Mouse (Mus musculus) limb, embryonic 10.5 days (tissue): Measurements from ENCODE around the gene Taf3. TPM values are rescaled to one million over a fixed set of nuclear protein-coding genes. Genes with fewer than 3 reads are reported as not detected.

Experiments
- DNase-seq: peaks from one replicate; pipeline ENCODE4 v3.0.0-alpha.2; 2017; ENCODE audit warnings: low spot score
- H3K27ac ChIP-seq: fragments of 300-500 bp; sonication (generic); 2 replicates; pipeline ENCODE4 v1.5.1; 2016; ENCODE audit warnings: mild to moderate bottlenecking
- H3K27me3 ChIP-seq: fragments of 300-500 bp; sonication (generic); 2 replicates; pipeline ENCODE4 v1.6.1; 2016; ENCODE audit warnings: low read depth, mild to moderate bottlenecking; ENCODE audit not compliant: poor library complexity, severe bottlenecking
- H3K36me3 ChIP-seq: fragments of 300-500 bp; sonication (generic); 2 replicates; pipeline ENCODE4 v1.6.1; 2016; ENCODE audit warnings: mild to moderate bottlenecking, moderate library complexity
- H3K4me1 ChIP-seq: fragments of 300-500 bp; sonication (generic); 2 replicates; pipeline ENCODE4 v1.6.1; 2016
- H3K4me3 ChIP-seq: fragments of 300-500 bp; sonication (generic); 2 replicates; pipeline ENCODE4 v1.5.1; 2016; ENCODE audit warnings: mild to moderate bottlenecking, moderate library complexity
- H3K9me3 ChIP-seq: fragments of 300-500 bp; sonication (generic); replicated peaks from 2 replicates; pipeline ENCODE4 v1.6.1; 2016; ENCODE audit warnings: mild to moderate bottlenecking
- WGBS: fragments of 180-500 bp; shearing (Covaris S2); methylation state at CpG from one replicate; pipeline ENCODE4 v1.1.7; 2016; 5-methylcytosine and 5-hydroxymethylcytosine counted together
- polyA plus RNA-seq: library from polyadenylated mRNA; unstranded; fragments of >200 nt; fragmentation: Nextera tagmentation; extraction: Ambion mirVana; gene quantifications from 2 replicates; pipeline ENCODE4 v1.2.1, GENCODE M21; 2016

Taf3 gene
- polyA plus RNA-seq, 1 experiment from 2014 or later: 16.3 TPM

DNA sequence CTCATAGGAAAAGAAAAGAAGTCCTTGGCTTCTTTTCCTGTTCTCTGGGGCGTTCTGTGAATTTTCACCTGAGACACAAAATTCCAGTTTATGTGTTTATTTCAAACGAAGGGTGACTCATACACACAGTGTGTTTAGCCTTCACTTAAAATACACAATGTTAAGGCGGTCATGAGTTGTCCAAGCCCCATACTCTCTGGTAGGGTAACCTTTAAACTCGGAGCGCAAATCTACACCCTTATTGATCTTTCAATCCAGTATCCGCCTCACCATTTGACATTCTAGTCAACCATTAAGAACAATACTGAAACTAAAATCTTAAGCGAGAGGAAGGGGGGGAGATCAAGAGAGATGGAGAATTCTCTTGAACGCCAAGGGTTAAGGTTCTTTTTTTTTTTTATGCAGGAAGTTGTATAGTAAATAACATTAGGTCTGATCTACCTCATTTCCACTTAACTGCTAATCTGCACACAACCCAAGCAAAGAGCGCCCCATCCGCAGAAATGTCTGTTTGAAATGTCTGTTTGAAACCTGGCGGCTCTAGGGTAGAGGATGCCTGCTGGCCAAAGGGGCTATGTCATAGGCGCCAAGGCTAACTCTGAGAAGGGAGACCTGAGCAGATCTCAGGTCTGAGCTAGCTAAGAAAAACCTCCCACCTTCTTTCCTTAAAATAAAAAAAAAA lies 172.6 kb downstream of the Taf3 start:
- no peak overlapping the region for H3K4me3 ChIP-seq

DNA sequence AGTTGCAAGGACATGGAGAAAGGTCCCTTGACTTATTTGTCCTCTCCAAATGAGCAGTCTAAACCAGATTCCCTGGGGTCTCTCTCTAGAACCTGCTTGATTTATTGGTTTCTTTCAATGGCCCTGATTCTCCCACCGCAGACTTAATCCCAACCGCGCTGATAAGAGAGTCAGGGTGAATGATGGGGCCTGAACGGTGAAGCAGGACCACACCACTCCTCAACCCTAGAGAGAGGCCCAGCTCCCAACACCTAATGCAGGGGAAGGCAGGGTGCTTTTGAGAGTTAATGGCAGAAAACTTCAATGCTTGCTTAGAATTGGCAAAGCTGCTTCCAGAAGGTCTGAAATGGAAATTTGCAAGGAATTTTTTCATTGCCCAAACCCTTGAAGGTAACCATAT lies 173.2 kb downstream of the Taf3 start:
- H3K4me1 ChIP-seq: peaks cover 49% of the 10 kb centered on the region
- H3K9me3 ChIP-seq: no peaks in the 10 kb centered on the region
- DNase-seq: peak; percentile 40
- peaks cover 89% of the 10 kb centered on the region for H3K27me3 ChIP-seq
- no peaks in the 10 kb centered on the region for H3K36me3 ChIP-seq
- H3K27ac ChIP-seq: no peak overlapping the region
- no peak overlapping the region for H3K4me3 ChIP-seq
- WGBS: 1% methylated on average over 4 of the region's 4 CpGs

More for the DNA sequence above, 172.6 kb downstream of the Taf3 start:
- no peaks in the 10 kb centered on the region for H3K36me3 ChIP-seq
- WGBS: 6% methylated on average over 12 of the region's 12 CpGs
- H3K27ac ChIP-seq: no peak overlapping the region
- H3K9me3 ChIP-seq: no peaks in the 10 kb centered on the region
- peaks cover 55% of the 10 kb centered on the region for H3K4me1 ChIP-seq
- DNase-seq: peak; percentile 41
- peaks cover 89% of the 10 kb centered on the region for H3K27me3 ChIP-seq

DNA sequence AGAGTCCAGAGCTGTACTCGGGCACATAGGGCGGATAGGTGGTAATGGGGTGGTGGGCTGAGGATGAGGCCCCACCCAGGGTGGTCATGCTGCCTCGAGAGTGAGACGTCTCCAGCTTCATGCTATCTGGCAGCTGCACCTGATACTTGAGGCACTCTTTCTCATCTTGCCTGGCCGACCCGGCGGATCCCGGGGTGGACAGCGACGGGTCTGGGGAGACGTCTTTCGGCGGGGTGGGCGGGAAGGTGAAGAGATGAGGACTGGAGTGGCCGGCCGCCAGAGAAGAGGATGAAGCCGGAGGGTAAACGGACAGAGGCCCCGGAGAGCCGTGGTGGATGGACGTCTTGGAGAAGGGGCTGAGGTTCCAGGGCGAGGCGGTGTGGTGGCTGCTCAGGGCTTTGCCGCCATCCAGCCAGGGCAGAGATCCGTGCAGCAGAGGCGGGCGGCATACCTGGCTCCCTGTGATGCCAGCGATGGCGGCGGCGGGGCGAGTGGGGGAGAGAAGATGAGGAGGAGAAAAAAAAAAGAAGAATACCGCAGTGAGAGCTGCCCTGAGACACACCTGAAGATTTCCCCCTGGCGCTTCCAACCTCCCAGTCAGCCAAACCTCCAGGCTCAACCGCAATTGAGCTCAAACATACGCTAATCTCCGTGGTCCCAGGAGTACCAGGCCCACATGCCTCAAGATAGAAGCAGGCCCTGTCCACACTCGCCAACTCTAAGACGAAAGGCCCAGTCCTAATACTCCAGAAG lies 173.8 kb downstream of the Taf3 start:
- WGBS: 6% methylated on average over 39 of the region's 39 CpGs
- Histone ChIP-seq H3K9me3 (no peaks in the 10 kb centered on the region), H3K27ac (no peak overlapping the region), H3K4me1 (peaks cover 49% of the 10 kb centered on the region), H3K36me3 (no peaks in the 10 kb centered on the region), H3K4me3 (peak overlapping the region; percentile 28), H3K27me3 (peaks cover 89% of the 10 kb centered on the region)
- peak; percentile 57 for DNase-seq

DNA sequence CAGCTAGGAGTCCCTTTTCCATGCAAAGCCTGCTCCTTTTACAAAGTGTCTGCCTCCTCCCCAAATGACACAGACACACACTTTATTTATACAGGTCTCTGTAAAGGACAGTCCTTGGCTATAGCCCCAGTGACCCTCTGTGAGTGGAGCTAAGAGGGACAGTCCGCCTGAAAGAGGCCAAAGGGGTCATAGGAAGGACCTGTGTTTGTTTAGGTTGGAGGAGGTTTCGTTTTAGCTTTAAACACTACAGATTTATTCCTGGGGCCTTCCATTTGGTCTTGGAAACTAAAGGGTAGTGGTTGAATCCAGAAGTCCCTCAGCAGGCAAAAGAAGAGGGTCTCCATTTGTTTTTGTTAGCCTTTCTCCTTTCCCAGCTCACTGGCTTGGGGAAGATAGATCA lies 174.6 kb downstream of the Taf3 start:
- H3K4me1 ChIP-seq: peaks cover 45% of the 10 kb centered on the region

DNA sequence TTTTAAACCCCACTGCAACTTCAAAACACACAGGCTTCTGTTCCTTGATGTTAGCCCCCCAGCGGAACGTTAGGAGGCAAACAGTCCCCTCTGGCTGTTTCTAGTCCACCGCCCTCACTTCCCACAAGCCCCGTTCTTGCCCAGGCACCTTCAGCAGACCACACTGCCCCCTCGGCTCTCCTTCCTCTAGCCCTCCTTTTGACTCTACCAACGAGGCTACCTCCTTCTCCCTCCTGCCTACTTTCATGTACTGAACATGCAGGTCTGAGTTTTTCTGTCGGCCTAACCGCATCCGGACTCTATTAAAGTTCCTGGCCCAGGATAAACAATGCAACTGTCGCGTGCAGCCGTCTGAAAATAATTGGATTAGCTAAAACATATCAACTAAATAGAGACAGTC lies 175.7 kb downstream of the Taf3 start:
- WGBS: 5% methylated on average over 12 of the region's 12 CpGs
- no peaks in the 10 kb centered on the region for H3K36me3 ChIP-seq
- H3K27me3 ChIP-seq: peaks cover 89% of the 10 kb centered on the region
- no peaks in the 10 kb centered on the region for H3K9me3 ChIP-seq
- no peak overlapping the region; the same call in 1 of the 2 replicates for H3K27ac ChIP-seq
- H3K4me1 ChIP-seq: peaks cover 37% of the 10 kb centered on the region
- H3K4me3 ChIP-seq: peak overlapping the region; percentile 26
- DNase-seq: peak; percentile 44

More for the DNA sequence above, 174.6 kb downstream of the Taf3 start:
- DNase-seq: peak; percentile 35
- WGBS: 15% methylated on average over 2 of the region's 2 CpGs
- Histone ChIP-seq H3K4me3 (no peak overlapping the region), H3K36me3 (no peaks in the 10 kb centered on the region), H3K9me3 (no peaks in the 10 kb centered on the region), H3K27ac (no peak overlapping the region), H3K27me3 (peaks cover 97% of the 10 kb centered on the region)

DNA sequence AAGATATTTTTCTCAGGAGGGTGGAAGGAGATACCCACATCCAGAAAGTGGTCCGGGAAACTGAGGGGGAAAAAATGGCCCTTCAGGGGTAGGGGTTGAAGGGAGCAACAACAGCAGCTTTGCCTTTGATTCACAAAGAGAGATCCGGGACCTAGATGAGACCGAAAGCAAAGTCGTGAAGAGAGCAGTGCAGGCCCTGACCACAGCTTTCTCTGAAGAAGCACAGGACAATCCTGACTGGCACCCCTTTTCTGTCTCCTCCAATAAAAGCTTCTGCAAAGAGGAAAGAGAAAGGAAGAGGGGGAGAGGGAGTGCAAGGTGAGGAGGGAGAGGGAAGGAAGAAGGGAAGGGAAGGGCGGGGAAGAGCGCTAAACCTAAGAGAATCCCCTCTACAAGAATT lies 176.6 kb downstream of the Taf3 start:
- 26% methylated on average over 6 of the region's 6 CpGs for WGBS

DNA sequence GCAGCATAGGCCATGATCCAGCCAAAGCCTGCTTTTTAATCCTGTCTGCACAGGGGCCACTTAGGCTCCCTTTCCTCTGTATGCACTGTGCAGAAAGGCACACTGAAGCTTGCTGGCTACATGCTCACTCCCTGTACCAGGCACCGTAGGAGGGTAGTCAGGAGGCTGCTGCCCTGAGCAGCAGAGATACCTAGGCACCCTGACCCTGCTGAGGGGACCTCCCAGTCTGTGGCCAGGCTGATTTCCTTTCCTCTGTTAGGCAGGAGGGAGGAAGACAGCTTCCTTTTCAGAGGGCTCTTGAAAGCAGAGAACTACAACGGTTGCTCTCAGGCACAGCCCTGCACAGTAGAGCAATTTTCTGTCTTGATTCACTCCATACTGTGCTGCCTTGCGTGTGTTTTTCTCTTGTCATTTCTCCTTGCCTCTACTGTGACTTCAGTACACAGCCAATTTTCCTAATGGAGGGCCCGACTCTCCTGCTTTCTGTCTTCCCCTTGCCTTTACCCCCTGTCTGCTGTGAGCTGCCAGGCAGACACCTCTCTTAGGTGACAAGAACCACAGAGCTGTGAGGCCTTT lies 177.2 kb downstream of the Taf3 start:
- Histone ChIP-seq H3K4me1 (peaks cover 27% of the 10 kb centered on the region), H3K27ac (no peak overlapping the region), H3K27me3 (peaks cover 76% of the 10 kb centered on the region), H3K4me3 (no peak overlapping the region), H3K9me3 (no peaks in the 10 kb centered on the region), H3K36me3 (no peaks in the 10 kb centered on the region)
- no peak for DNase-seq
- 25% methylated on average over 4 of the region's 4 CpGs for WGBS

More for the DNA sequence above, 176.6 kb downstream of the Taf3 start:
- H3K27me3 ChIP-seq: peaks cover 82% of the 10 kb centered on the region
- no peak for DNase-seq
- no peak overlapping the region for H3K4me3 ChIP-seq
- peaks cover 29% of the 10 kb centered on the region for H3K4me1 ChIP-seq
- H3K27ac ChIP-seq: no peak overlapping the region
- H3K9me3 ChIP-seq: no peaks in the 10 kb centered on the region
- no peaks in the 10 kb centered on the region for H3K36me3 ChIP-seq

DNA sequence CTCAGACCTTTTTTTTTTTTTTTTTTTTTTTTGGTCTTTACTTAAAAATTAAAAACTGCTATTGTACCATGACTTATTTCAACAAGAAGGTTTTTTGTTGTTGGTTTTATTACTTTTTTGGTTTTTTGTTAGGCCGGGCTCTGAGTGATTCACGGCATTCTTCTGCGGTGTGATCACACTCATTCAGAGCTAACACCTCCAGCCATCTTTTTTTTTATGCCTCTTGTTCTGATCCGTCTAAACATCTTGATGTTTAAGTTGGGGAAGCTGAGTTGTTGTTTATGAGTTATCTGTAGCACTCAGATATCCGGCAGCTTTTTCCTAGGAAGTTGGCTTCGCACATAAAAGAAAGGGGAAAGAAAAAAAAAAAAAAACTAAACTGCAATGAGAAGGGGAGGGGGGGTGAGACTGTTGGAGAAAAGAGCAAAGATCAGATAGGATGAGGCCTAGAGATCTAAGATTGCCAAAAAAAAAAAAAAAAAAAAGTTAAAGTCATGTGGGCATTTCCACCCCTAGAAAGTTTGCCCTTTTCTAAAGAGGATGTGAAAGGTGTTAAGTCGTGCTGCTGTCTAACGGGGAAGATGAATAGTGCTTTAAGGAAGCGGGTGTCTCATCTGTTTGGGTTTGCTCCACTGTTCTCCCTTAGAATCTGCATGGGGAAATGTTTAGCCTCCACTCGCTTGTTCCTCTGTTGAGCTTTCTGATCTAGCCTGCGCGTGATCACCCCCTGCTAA lies 181.1 kb downstream of the Taf3 start:
- H3K4me1 ChIP-seq: peaks cover 11% of the 10 kb centered on the region
- H3K36me3 ChIP-seq: no peaks in the 10 kb centered on the region
- H3K27me3 ChIP-seq: peaks cover 37% of the 10 kb centered on the region

More for the DNA sequence above, 181.1 kb downstream of the Taf3 start:
- DNase-seq: no peak
- no peaks in the 10 kb centered on the region for H3K9me3 ChIP-seq
- no peak overlapping the region for H3K27ac ChIP-seq
- no peak overlapping the region for H3K4me3 ChIP-seq
- 44% methylated on average over 12 of the region's 12 CpGs for WGBS

Other genes starting within 250 kb of the Taf3 start
- 0.46 and 0.55 TPM in 2 replicates for gene 4930412O13Rik, start 167.3 kb downstream of the Taf3 start, polyA plus RNA-seq
- gene 9230102O04Rik, start 159.1 kb downstream of the Taf3 start, polyA plus RNA-seq: 0.39 TPM in 1 of 2 replicates, not detected in the other
- gene Gata3, start 158.6 kb downstream of the Taf3 start, polyA plus RNA-seq: 6.3 and 6.5 TPM in 2 replicates
- 543 and 559 TPM in 2 replicates for gene Atp5c1, start 31.9 kb upstream of the Taf3 start, polyA plus RNA-seq
- 32.2 and 35.0 TPM in 2 replicates for gene Kin, start 32.0 kb upstream of the Taf3 start, polyA plus RNA-seq
- 0.23 TPM in 1 of 2 replicates, not detected in the other for gene Itih2, start 82.8 kb upstream of the Taf3 start, polyA plus RNA-seq
- gene Itih5, start 105.0 kb upstream of the Taf3 start, polyA plus RNA-seq: 2.5 and 2.8 TPM in 2 replicates